Mouse (Mus musculus) adrenal gland, adult 8-10 months (tissue): ENCODE data around the gene Gbp5. TPM values are rescaled to one million over a fixed set of nuclear protein-coding genes. Genes with fewer than 3 reads are reported as not detected.

Experiments used
- DNase-seq: peaks from one replicate; pipeline ENCODE4 v3.0.0; 2022
- total RNA-seq, 4 experiments: library from RNA; stranded (reverse); gene quantifications; 2 replicates each; pipeline ENCODE4 v1.2.4; 2022

Gene Gbp5
- total RNA-seq, result 1 to 10 TPM; 3.1 to 5.2 (median 4.3) TPM

DNA sequence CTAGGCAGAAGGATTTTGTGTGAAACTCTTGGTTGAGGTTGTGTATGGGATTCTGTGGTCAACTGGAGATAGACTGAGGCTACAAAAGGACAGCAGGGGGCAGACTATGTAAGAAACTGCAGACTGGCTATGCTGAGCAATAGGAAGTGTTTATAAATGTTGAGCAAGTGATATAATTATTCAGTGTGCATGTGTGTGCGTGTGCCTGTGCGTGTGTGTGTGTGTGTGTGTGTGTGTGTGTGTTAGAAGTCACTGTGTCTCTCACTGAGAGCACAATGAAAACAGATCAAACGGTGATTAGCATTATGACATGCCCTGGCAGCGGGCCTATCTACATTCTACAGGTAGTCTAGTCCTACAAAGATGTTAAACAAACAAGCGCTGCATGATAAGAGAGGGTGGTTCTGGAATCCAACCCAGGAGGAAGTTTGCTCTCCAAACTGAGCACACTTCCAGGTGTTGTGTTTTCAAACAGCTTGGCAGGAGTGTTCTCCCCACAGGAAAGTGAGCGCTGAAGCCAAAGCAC lies at the start of gene Gbp5:
Gene Gbp5, plus strand, starts transcription at position 443 of the 526 bp plus-strand sequence.
- peak; percentile 37 for DNase-seq

DNA sequence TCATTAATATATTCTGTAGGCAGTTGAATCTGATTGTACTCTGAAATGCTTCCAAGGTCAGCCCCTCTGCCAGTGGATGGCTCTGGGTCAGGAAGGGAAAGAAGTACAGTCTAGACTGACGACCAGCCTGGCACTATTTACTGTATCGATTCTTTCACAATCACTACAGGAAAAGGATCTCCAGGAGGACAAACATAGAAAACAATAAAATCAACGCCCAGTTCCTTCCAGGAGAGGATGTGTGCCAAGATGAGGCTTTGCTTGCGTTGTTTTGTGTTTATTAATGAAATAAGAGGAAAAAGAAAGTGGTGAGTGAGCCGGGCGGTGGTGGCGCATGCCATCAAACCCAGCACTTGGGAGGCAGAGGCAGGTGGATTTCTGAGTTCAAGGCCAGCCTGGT lies 39.6 kb upstream of the Gbp5 start:
- no peak for DNase-seq

DNA sequence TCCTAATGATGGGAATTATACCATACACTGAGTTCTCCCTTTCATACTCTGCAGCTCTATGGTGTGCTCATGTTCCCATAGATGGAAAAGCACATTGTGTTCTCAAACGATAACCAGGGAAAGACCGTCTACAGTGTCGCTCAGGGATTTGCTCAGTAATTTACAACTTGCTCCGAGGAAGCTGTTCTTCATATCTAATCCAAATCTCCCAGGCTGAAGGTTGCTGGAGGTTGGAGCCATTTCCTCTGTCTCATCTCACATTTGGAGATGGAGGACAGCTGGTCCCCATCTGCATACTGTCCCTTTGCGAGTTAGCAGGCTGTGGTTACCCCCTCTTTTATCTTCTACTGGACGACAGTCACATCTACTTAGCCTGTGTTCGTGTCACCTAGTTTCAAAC lies 34.5 kb upstream of the Gbp5 start:
- DNase-seq, result no peak

DNA sequence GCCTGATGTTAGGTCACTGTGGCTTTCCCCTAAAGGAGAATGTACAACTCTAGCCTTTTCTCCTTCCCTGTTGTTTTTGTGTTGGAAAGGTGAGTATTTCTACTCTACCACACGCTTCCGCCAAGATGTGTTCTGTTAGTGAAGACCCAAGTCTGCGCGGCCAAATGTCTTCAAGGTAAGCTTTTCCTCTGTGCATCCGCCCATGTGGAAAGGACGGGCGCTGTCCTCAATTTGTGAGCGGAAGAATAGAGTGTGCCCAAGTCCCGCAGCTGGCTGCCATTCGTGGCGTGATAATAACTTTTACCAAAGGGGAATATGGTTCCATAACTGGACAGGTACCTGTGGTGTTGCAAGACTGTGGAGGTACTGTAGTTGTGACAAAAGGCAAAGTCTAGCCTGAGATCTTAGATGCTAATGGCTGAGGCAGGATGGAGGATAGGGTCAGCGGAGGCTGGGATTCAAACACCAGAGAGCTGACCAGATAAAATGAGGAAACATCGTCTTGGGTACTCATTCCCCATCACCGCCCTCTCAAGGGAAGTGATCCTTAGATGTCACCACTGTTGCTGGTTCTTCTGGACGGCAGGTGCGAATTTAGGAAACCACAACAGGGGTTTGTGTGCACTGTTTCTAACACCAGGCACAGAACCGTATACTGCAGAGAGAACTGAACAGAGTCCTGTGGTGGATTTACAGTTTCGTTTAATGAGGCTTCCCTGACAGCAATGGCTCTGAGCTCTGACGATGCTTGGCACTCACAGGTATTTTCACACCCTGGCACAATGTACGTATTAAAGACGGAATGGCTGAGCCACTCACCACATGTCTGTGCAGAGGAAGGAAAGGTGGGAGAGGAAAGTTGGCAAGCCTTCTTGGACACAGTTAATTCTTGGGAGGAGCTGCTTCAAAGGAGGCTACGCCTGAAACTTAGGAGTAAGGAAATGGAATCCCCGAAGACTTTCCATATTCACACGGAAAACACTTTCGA lies 30.7 kb upstream of the Gbp5 start:
- DNase-seq, result no peak

DNA sequence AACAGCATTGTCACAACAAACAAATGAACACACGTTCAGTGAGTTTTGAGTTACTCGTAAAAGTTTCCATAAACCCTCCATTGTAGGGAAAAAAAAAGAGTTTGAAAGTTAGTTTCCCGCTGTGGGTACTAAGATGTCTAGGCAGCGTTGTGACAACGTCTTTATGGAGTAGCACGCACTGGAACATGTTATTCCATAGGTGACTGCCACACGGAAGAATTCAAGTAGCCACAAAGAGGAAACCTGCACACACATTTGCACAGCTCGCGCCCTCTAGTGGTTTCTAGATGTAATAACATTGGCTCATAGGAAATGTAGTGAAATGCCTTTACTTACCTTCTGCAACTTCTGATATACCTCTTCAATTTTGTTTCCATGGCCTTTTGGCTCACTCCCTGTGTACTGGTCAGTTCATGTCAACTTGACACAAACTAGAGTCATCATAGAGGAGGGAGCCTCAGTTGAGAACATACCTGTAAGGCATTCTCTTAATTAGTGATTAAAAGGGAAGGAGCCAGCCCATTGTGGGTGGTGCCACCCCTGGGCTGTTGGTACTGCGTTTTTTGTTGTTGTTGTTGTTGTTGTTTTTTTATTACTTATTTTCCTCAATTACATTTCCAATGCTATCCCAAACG lies 19.3 kb upstream of the Gbp5 start:
- DNase-seq, result no peak

DNA sequence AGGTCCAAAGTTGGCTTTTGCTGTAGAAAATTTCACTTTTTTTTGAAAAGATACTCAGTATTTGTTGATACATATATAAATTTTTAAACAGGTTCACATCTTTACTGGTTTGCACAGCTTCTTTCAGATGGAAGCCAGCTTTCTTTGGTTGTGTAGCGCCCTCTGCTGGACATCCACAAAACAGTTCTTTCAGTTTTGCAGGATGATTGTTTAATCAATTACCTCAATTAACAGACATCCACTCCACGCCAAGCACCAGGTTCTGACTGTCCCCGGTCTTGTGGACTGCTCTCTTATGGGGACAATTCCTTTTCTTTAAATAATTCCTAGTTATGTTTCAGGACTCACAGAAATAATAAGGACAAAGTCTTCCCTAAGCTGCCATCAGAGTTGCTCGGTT lies 17.9 kb upstream of the Gbp5 start:
- DNase-seq, result no peak

DNA sequence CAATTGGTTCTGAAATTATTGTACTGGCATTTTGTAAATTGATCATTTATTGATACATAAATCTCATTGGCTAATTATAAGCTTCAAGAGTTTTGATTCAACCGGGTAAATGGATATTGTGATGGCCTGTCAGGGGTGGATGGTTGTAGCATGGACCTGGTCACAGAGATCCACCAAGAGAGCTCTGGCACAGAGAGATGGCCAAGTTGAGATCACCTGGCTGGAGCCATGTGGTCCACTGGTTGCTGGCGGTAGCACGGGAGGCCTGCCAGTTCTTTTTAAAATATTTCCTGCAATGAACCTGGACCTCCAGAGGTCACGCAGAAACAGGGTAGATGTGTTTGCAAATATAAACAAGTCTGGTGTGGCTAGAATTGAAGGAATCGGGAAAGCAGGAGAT lies 15.9 kb upstream of the Gbp5 start:
- no peak for DNase-seq

DNA sequence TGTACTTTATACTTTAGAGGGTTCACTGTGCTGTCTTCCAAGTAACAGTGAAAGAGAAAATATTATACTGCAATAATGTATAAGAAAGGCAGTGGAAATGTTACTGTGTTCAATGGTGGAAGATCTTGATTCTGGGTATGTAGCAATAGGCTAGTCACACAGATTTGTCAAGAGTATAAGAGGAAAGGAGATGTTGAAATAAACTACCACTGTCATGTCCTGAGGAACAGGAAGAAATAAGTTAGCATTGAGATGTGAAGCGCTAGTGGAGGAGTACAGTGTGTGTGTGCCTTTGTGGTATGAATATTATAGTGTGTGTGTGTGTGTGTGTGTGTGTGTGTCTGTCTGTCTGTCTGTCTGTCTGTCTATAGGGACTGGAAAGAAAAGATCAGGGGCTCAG lies 15.4 kb upstream of the Gbp5 start:
- no peak for DNase-seq

DNA sequence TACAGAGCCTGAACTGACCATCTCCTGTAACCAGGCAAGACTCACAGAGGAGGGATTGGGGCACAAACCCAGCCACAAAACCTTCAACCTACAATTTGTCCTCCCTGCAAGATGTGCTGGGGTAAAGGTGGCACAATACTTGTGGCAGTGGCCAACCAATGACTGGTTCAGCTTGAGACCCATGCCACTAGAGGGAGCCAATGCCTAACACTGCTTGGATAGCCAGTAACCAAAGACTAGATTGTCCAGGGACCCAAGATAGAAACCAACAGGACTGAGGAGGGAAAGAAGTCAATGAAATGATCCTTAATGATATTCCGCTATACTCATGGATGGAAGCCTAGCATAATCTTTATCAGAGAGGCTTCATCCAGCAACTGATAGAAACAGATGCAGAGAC lies 3.3 kb upstream of the Gbp5 start:
- peak; percentile 46 for DNase-seq

DNA sequence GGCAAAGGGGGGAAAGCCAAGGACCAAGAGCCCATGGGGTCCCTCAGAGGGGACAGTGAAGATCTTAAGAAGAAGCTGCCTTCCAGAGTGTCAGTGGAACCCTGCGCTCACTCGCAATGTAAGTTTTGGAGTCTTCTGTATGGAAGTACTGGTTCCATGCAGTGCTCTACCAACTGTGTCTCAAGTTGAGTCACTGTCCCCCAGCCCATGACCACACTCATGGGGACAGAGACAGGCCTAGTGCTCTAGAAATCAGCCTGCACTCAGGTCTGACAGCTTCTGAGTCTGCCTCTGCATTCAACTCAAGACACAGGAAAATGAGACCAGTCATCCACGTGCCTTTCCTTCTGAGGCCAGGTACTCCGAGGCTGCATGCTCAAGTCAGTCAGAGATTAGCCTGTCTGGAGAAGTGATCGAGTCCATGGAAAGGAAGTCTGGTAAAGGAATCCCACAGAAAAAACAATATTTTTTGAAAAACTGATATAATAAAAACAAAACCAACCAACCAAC lies 1.4 kb downstream of the Gbp5 start:
- DNase-seq, result no peak

DNA sequence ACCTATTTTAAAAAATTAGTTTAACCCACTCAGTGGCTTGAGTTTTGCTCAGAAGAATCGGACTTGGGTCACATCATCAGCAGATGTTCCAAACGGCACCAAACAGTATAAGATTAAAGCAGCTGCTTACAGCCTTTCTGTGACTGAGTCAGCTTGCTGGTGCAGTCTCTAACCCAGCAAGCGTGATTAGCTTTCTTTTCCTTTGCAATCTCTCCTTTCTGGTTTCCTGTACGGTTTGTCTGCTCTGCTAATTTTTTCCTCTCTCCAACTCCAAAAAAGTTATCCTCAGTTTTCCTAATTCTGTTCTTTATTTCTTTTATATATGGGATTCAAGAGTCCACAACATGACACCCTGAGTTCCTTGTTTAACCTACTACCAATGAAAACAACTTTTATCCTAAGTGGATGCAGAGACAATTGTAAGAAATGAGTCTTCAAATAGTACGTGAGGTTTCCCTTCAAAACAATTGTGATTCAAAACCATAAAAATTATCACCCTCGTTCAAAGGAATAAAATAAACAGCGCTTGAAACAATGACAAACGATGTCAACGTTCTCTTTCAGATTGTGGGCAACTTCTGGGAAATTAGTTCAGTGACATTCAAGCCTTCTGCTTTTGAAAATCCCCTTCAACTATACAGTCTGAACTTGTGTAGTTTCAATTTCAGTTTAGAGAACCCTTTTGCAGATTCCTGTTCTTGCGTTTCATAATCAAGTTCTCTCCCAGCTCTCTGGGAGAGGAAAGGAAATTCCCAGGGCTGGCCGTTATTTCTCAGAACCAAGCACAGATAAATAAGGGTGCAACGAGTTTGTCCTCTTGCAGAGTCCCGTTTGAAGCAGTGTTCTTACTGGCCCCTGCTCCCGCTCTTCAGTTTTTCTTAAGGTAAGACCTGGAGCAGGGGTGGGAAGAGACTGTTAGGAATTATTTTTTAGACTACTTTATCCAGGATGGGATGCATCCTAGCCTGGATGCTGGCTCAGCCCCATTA lies 2.6 kb downstream of the Gbp5 start:
- DNase-seq, result no peak

DNA sequence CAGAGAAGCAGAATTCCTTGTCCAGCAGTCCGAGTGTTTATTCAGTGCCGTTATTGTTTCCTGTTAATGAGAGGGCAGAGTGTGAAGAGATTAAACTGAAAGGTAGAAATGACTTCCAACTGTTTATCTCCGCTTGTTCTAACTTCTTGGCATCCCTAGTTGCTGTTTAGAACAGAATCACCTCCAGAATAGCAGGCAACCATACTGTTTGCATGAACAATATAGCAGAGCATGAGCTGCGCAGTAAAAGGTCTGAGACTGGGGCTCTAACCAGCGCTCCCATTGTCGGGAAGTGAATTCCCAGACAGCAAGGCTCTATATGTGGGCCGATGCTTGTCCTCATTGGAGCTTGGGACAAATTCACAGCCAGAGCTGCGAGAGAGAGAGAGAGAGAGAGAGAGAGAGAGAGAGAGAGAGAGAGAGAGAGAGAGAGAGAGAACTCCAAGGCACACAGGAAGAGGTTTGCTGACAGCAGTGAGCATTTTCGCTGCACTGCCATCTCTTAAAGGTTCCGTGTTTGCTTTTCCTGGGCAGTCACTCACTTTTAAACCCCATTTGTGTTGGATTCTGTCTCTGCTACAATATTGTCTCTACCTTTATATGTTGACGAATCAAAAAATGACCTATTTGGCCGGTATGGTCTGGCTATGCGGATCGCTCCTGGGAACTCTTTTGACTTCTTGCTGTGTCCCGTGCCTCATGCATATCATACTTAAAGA lies 3.5 kb downstream of the Gbp5 start:
- no peak for DNase-seq

DNA sequence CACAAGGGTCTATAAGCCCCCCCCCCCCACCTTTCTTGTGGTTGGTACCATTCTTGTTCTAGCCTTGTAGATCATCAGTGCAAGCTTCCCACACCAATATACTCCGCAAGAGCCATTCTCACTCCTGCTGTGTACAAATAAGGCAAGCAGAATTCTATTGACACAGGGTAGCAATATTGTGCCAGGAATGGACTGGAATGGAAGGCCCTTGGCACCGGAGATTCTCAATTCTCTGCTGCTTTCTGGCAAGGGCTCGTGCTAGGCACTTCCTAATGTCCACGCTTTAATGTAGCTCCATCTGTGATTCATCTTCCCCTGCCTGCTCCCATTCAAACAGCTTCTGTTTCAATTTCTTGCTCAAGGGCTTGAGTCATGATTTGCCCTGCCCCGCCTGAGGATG lies 5.2 kb downstream of the Gbp5 start:
- no peak for DNase-seq

DNA sequence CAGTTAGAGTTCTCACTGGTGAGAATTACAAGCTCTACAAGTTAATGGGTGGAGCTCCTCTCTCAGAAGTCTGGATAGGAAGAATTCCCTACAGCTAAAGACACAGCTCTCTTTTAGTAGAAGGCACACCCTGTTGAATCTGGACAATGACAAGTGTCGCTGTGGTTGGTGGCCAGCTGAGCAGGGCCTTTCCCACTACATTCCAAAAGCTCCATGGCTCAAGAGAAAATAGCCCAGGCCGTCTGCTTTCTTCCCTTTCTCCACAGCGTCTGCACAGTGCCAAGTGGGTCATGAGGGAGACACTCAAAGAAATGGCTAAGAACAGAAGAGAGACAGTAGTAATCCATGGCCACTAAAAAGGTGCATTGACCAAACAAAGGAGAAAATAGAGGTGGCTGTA lies 34.3 kb downstream of the Gbp5 start:
- DNase-seq, result no peak

DNA sequence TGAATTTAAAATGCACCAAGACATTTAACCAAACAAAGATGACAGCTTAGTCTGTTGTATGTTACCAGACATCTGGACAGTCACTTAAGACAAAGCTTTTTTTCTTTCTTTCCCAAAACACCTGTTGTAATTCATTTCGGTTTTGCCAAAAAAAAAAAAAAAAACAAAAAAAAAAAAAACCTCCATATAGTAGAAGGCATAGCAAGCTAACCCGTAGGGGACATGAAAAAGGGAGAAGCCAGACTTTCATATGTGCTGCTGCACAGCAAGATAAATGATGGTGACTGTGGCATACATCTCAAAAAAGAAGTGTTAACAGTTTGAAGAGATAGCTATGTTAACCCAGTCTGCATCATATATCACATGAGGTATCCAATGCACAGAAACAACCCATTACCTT lies 35.8 kb downstream of the Gbp5 start:
- no peak for DNase-seq

DNA sequence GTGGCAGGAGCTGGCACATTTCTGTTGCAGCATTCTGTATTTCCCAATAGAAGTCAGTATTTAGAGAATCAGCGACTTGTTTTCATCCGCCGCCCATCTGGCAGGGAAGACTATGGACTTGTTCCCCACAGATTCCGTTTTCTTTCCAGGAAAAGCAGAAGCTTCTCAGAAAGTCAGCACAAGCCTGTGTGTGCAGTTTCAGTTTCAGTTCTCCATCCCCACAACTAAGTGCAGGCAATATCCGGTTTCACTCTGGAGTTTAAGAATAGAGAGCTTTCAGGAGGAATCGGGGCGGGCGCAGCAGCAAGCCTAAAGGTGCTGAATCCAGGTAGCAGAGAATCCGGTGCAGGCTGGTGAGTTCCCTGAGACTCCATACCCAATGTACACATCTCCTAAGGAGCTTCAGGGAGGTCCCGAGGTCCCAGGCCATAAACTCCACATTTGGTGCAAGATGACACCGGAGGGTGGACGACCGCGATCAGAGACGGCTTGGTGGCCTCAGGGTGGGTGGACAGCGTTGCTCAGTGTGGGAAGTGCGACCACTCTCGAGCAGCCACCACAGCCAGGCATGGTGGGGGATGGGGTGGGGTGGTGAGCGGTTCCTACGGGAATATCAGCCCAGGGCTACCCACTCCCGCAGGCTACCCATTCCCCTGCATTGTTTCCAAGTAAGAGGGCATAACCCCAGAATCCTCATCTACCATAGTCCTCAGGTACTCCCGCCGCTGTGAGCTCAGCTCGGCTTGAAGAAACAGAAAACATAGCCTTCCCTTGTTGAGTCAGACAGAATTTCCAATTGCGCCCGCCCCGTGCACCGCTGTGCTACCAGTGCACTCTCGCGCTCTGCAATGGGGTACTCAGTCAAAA lies 36.5 kb downstream of the Gbp5 start, which contains the start of gene Gbp7:
Gene Gbp7, plus strand, starts transcription at position 256 of the 867 bp plus-strand sequence.
- peak; percentile 51 for DNase-seq

DNA sequence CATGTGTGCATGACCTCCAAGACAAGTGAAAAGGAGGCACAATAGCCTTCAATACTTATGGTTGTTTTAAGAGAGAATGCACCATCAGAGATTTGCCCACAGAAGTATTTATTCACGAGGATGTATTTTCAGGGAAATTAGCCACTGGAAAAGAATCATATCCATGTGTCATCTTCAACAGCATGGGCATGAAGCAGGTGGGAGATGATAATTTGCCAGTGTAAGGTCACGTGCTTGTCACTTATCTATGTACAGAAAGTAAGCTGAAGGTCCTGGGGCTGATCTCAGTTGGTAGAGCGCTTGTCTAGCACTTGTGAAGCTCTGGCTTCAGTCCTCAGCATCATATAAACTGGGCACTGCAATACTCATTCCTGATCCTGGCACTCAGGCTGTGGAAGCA lies 37.8 kb downstream of the Gbp5 start:
- DNase-seq, result no peak

DNA sequence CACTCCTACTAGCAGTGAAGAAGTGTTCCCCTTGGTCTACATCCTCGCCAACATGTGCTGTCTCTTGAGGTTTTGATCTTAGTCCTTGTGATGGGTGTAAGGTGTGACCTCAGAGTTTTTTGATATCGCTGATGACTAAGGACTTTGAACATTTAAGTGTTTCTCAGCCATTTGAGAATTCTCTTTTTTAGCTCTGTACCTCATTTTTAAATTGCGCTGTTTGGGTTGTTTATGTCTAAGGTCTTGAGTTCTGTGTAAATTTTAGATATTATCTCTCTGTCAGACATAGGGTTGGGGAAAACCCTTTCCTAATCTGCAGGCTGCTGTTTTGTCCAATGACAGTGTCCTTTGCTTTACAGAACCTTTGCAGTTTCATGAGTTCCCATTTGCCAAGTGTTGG lies 39.4 kb downstream of the Gbp5 start:
- no peak for DNase-seq

DNA sequence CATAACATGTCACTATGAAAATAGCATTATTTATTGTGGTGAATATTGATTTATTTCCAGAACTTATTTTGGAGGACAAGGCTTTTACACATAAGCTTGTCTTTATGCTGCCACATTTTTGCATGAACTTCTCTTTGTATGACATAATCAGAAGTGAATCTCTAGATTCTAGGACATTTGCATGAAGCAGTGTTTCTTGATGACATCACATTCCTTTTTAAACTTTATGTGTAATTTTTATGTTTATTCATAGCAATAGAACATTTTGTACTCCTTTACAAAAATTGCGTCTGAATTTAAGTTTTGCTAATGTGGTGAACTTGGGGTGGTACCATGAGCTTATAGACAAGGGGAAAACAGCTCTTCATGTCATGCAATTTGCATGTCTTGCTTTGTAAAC lies 41.9 kb downstream of the Gbp5 start:
- no peak for DNase-seq

DNA sequence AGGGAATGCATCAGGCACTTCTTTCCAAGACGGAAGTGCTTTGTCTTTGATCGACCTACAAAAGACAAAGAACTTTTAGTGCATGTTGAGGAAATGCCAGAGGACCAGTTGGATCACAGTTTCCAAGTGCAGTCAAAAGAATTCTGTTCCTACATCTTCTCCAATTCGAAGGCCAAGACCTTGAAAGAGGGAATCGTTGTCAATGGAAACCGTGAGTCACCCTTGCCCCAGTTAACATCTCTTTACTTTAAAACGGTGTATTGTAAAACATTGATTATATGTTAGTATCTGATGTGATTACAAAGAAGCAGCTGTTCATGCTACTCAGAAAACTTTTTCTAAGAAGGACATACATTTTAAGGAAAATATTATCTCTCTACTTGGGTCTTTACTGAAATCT lies 47.6 kb downstream of the Gbp5 start:
- DNase-seq, result peak; percentile 24
